Mouse (Mus musculus): ENCODE data around the gene Dbr1. TPM values are rescaled to one million over a fixed set of nuclear protein-coding genes. Genes with fewer than 3 reads are reported as not detected.
A peak's percentile ranks its signal among the peaks of the same experiment; 100 is the strongest.
"Not testable (repeated sequence)": the region's sequence is repeated elsewhere in the genome, so short reads cannot be mapped to it uniquely, and the experiment has no call there.

The Dbr1 gene
- total and polyA plus RNA-seq, 2 experiments from 2014 or later: 18.1 to 30.7 TPM

DNA sequence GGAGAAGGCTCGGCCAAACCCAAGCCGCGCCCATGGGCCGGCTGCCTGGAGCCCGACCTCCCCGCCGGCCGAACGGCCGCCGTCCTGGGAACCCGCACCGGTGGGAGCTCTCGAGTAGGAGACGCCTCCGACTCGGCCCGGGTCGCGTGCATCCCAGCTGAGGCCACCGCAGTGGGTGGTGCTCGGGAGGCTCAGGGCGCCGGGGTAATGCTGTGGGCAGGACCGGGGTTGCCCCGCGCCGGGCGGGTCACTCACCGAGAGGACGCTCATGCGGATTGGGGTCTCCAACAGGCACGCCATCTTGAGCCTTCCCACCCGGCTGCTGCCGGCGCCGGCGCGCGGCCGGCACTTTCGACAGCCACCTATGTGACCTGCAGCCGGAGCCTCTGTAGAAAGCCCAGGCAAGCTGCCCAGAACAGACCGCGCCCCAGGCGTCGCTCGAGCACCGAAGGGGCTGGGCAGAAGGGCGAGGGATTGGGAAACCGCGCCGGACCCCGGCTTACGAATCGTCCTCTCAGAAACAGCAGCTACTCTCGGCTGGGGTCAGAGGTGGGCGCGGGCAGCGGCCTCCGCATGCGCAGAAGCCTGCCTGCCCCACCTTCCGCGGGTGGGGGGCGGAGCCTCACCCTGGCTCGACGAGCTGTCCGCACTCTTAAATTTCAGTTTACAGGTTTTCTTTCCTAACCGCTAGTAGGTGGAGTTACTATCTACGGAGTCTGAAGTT lies 7.1 kb upstream of the Dbr1 start, which contains the start of gene Armc8:
Armc8 (minus strand) TSS at position 553 of the 724 bp plus-strand sequence.
- no peak for TF ChIP-seq CTCF (IDR thresholded peaks at IDR 0.05; ENCODE audit: low read depth)
- H3K36me3 ChIP-seq (ENCODE audit: insufficient read depth, low read length): no peaks in the 10 kb centered on the region
- H3K9ac ChIP-seq (replicated peaks; ENCODE audit: low read length): peak within 1 kb of the TSS; percentile 96
- H3K4me3 ChIP-seq (ENCODE audit: low read length): peak within 1 kb of the TSS; percentile 95
- H3K9me3 ChIP-seq (ENCODE audit: low read length): no peaks in the 10 kb centered on the region
- DNase-seq (ENCODE audit: low spot score) (peak; percentile 94), ATAC-seq (peak; percentile 96)
- H3K27me3 ChIP-seq (ENCODE audit: insufficient read depth, low read length): no peaks in the 10 kb centered on the region
- peaks cover 10% of the 10 kb centered on the region for H3K4me1 ChIP-seq (ENCODE audit: insufficient read depth, low read length)
- peak within 1 kb of the TSS; percentile 99 for H3K27ac ChIP-seq
- H3K4me2 ChIP-seq (ENCODE audit: low read depth, low read length): peak within 1 kb of the TSS; percentile 75
- WGBS: 0% methylated on average over 68 of the region's 70 CpGs

GRCm38 (mm10) chr9:99569071-99569397 lies 6.6 kb upstream of the Dbr1 start:
- DNase-seq (ENCODE audit: low spot score) (no peak), ATAC-seq (peak; percentile 48; the same call in 1 of the 2 replicates)
- Histone ChIP-seq H3K9me3 (ENCODE audit: low read length) (no peaks in the 10 kb centered on the region), H3K4me1 (ENCODE audit: insufficient read depth, low read length) (peaks cover 10% of the 10 kb centered on the region), H3K36me3 (ENCODE audit: insufficient read depth, low read length) (no peaks in the 10 kb centered on the region), H3K9ac (replicated peaks; ENCODE audit: low read length) (peak overlapping the region; percentile 96), H3K27ac (peak overlapping the region; percentile 99), H3K27me3 (ENCODE audit: insufficient read depth, low read length) (no peaks in the 10 kb centered on the region), H3K4me2 (ENCODE audit: low read depth, low read length) (peak overlapping the region; percentile 75), H3K4me3 (ENCODE audit: low read length) (peak overlapping the region; percentile 95)
- no peak for TF ChIP-seq CTCF (IDR thresholded peaks at IDR 0.05; ENCODE audit: low read depth)
- WGBS: 2% methylated on average over 9 of the region's 9 CpGs

GRCm38 (mm10) chr9:99580655-99581054 lies 5.1 kb downstream of the Dbr1 start:
- TF ChIP-seq CTCF (IDR thresholded peaks at IDR 0.05; ENCODE audit: low read depth): peak; percentile 83
- DNase-seq (ENCODE audit: low spot score) (peak; percentile 80), ATAC-seq (peak; percentile 58; the same call in 1 of the 2 replicates)
- peaks cover 22% of the 10 kb centered on the region for H3K36me3 ChIP-seq (ENCODE audit: insufficient read depth, low read length)
- no peak overlapping the region for H3K4me3 ChIP-seq (ENCODE audit: low read length)
- no peaks in the 10 kb centered on the region for H3K9me3 ChIP-seq (ENCODE audit: low read length)
- no peak overlapping the region for H3K4me2 ChIP-seq (ENCODE audit: low read depth, low read length)
- 44% methylated on average over 2 of the region's 2 CpGs for WGBS
- H3K9ac ChIP-seq (replicated peaks; ENCODE audit: low read length): no peak overlapping the region
- H3K4me1 ChIP-seq (ENCODE audit: insufficient read depth, low read length): no peaks in the 10 kb centered on the region
- H3K27me3 ChIP-seq (ENCODE audit: insufficient read depth, low read length): no peaks in the 10 kb centered on the region
- H3K27ac ChIP-seq: no peak overlapping the region

DNA sequence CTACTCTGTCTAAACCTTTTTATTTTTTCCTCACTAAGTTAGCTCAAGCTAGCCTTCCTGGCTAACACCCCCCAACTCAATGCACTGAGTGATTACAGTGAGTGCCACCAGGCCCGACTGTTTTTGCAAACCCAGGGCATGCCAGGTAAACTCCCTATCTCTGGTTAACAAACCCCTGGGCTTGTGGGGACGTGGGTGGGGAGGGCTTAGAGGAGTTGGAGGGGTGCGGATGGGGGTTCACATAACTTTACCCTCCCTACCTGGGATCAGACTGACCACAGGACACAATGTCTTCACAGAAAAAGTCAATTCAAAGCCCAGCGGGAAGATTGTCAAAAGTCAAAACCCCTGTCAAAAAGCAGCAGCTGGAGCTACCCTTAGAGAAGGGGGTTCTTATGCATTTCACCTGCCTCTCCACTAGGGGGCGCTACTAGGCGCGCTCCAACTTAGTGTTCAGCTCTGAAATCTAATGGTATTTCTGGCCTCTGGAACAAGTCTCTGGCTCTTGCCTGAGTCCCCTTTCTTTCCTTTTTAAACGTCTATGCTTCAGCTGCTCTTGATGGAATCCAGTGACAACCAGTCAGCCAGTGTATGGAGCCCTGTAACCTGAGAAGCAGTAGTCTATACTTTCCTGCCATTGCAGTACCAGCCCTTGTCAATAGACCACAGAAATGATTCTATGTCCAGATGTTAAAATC lies 12.1 kb downstream of the Dbr1 start:
- no peak overlapping the region for H3K4me3 ChIP-seq (ENCODE audit: low read length)
- no peak for ATAC-seq
- no peak overlapping the region for H3K27ac ChIP-seq
- H3K27me3 ChIP-seq (ENCODE audit: insufficient read depth, low read length): no peaks in the 10 kb centered on the region
- H3K4me1 ChIP-seq (ENCODE audit: insufficient read depth, low read length): no peaks in the 10 kb centered on the region
- peaks cover 13% of the 10 kb centered on the region for H3K36me3 ChIP-seq (ENCODE audit: insufficient read depth, low read length)
- peak; percentile 57 for DNase-seq (ENCODE audit: low spot score)
- no peak overlapping the region for H3K4me2 ChIP-seq (ENCODE audit: low read depth, low read length)
- WGBS: 27% methylated on average over 8 of the region's 8 CpGs
- no peaks in the 10 kb centered on the region for H3K9me3 ChIP-seq (ENCODE audit: low read length)
- H3K9ac ChIP-seq (replicated peaks; ENCODE audit: low read length): no peak overlapping the region
- TF ChIP-seq CTCF (IDR thresholded peaks at IDR 0.05; ENCODE audit: low read depth): peak; percentile 85

GRCm38 (mm10) chr9:99591144-99591543 lies 15.5 kb downstream of the Dbr1 start:
- no peaks in the 10 kb centered on the region for H3K27me3 ChIP-seq (ENCODE audit: insufficient read depth, low read length)
- no peaks in the 10 kb centered on the region for H3K4me1 ChIP-seq (ENCODE audit: insufficient read depth, low read length)
- ATAC-seq (no peak), DNase-seq (ENCODE audit: low spot score) (no peak)
- H3K9me3 ChIP-seq (ENCODE audit: low read length): no peaks in the 10 kb centered on the region
- WGBS: 76% methylated on average over 8 of the region's 8 CpGs
- H3K36me3 ChIP-seq (ENCODE audit: insufficient read depth, low read length): no peaks in the 10 kb centered on the region
- H3K9ac ChIP-seq (replicated peaks; ENCODE audit: low read length): no peak overlapping the region
- H3K27ac ChIP-seq: no peak overlapping the region
- H3K4me2 ChIP-seq (ENCODE audit: low read depth, low read length): no peak overlapping the region
- TF ChIP-seq CTCF (IDR thresholded peaks at IDR 0.05; ENCODE audit: low read depth): no peak
- H3K4me3 ChIP-seq (ENCODE audit: low read length): no peak overlapping the region

DNA sequence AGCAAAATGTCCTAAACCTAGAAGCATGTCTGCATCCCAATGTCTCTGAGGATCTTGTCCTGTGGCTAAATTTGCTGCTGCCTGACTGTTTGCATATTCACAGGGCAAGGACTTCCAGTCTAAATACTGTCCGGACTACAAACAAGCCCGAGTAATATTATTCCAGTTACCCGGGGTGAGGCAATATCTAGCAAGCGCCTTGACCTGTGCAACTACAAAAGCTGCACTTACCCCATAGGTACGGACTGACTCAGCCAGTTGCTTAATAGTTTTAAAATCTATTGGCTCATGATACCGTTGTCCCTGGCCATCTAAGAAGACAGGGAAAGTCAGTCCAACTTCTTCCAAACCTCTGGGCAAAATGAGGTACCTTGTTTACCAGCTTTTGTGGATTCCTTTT lies 23.5 kb downstream of the Dbr1 start:
- H3K4me1 ChIP-seq (ENCODE audit: insufficient read depth, low read length); H3K36me3 ChIP-seq (ENCODE audit: insufficient read depth, low read length); H3K4me2 ChIP-seq (ENCODE audit: low read depth, low read length); H3K9ac ChIP-seq (replicated peaks; ENCODE audit: low read length); H3K9me3 ChIP-seq (ENCODE audit: low read length); ATAC-seq; H3K4me3 ChIP-seq (ENCODE audit: low read length); H3K27ac ChIP-seq; H3K27me3 ChIP-seq (ENCODE audit: insufficient read depth, low read length); DNase-seq (ENCODE audit: low spot score): not testable (repeated sequence)
- 94% methylated on average over 6 of the region's 6 CpGs for WGBS

DNA sequence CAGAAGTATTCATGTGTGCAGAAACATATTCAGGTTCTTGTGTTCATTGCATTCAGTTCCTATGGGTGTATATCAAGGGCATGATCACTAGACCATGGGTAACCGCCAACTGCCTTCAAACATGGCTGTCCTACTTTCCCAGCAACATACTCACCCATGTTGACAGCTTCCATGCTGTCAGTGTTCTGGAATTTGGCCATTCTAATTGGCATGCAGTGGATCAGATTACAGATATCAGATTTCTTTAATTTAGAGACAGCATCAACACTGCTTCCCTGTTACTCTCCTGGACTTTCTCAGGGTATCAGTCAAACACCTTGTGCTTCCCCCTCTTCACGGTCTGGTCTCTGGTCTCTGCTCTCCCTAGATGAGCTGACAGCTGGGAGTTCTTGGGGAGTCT lies 28.0 kb downstream of the Dbr1 start:
- 85% methylated on average over 2 of the region's 2 CpGs for WGBS
- ATAC-seq (no peak), DNase-seq (ENCODE audit: low spot score) (no peak)
- Histone ChIP-seq H3K27ac (no peak overlapping the region), H3K9ac (replicated peaks; ENCODE audit: low read length) (no peak overlapping the region), H3K4me1 (ENCODE audit: insufficient read depth, low read length) (no peaks in the 10 kb centered on the region), H3K36me3 (ENCODE audit: insufficient read depth, low read length) (no peaks in the 10 kb centered on the region), H3K9me3 (ENCODE audit: low read length) (no peaks in the 10 kb centered on the region), H3K27me3 (ENCODE audit: insufficient read depth, low read length) (no peaks in the 10 kb centered on the region), H3K4me2 (ENCODE audit: low read depth, low read length) (no peak overlapping the region), H3K4me3 (ENCODE audit: low read length) (no peak overlapping the region)
- no peak for TF ChIP-seq CTCF (IDR thresholded peaks at IDR 0.05; ENCODE audit: low read depth)

All from hindbrain, postnatal 0 days (tissue).